Mouse (Mus musculus) embryonic fibroblast, embryonic 13.5 days (primary cell): ENCODE measurements around the gene Dnajb3.

Source experiments
- CTCF ChIP-seq: IDR thresholded peaks from 2 replicates; pipeline ENCODE4 v1.5.1; 2011; ENCODE audit warnings: mild to moderate bottlenecking, control low read depth, low read length, moderate library complexity, borderline replicate concordance; ENCODE audit not compliant: insufficient read depth
- POLR2A ChIP-seq: IDR thresholded peaks from 2 replicates; pipeline ENCODE4 v1.6.1; 2011; ENCODE audit warnings: low read depth, mild to moderate bottlenecking, control low read depth, low read length, moderate library complexity

- TF ChIP-seq CTCF (no peak), POLR2A (no peak)
These were observed 34.5 kb upstream of the Dnajb3 start for GRCm38 (mm10) chr1:88240072-88240471.
